ENCODE assay signal across 28 mouse cellular contexts in genomic region chr3:123070996-123071395, GRCm38 (mm10). TPM values are rescaled to one million over a fixed set of nuclear protein-coding genes. Genes with fewer than 3 reads are reported as not detected.
A peak's percentile ranks its signal among the peaks of the same experiment; 100 is the strongest.
DNase-seq lines count a peak whose midpoint lies in the region; ATAC-seq and TF ChIP-seq lines count a peak whose summit lies in the region.
"Had no signal": no experiment of that assay in that cellular context is flagged by ENCODE, and none has a peak within 500 bp of the region (broad histone marks: within the 10 kb centered on the region; RNA-seq: fewer than 3 reads in every experiment).

No protein-coding gene starts in this region.

- DNase-seq in intestine, embryonic 14.5 days (ENCODE audit: low spot score): peak; percentile 50
- peak; percentile 18 for DNase-seq in heart, postnatal 25 days (ENCODE audit: low spot score)
- DNase-seq in spleen, postnatal 36 days (ENCODE audit: low spot score in 2 of 2): no peak
- no peak for DNase-seq in embryo, embryonic 11 days
- no peak for DNase-seq in layer of hippocampus, adult 18-20 months (ENCODE audit: low spot score in 2 of 2)
- no peak for DNase-seq in frontal cortex, postnatal 36 days (ENCODE audit: low spot score in 2 of 2)
- DNase-seq: adrenal gland, adult 8-10 months; cerebellum, postnatal 25 days; forebrain, postnatal 0 days; gastrocnemius, postnatal 10 days; kidney, adult 2 months; kidney, postnatal 10 days; layer of hippocampus, postnatal 36 days; thymus, adult 18-20 months; thymus, postnatal 4 days had no signal

- H3K27me3 ChIP-seq in intestine, embryonic 14.5 days (replicated peaks; ENCODE audit: control insufficient read depth, insufficient read depth, low read length): no peaks in the 10 kb centered on the region
- no peaks in the 10 kb centered on the region for H3K27me3 ChIP-seq in intestine, postnatal 0 days (replicated peaks; ENCODE audit: control insufficient read depth, insufficient read depth, low read length)
- H3K27me3 ChIP-seq in heart, embryonic 12.5 days (replicated peaks): no peaks in the 10 kb centered on the region
- H3K27me3 ChIP-seq: CH12.LX; limb, embryonic 13.5 days had no signal

- no peaks in the 10 kb centered on the region for H3K9me3 ChIP-seq in intestine, embryonic 14.5 days (ENCODE audit: control insufficient read depth, low read length)
- H3K9me3 ChIP-seq in intestine, postnatal 0 days (ENCODE audit: control insufficient read depth): no peaks in the 10 kb centered on the region
- H3K9me3 ChIP-seq in heart, embryonic 12.5 days (replicated peaks): no peaks in the 10 kb centered on the region; the same call in 1 of the 2 replicates
- H3K9me3 ChIP-seq: forebrain, embryonic 10.5 days; limb, embryonic 13.5 days had no signal

- no peak for ATAC-seq in intestine, embryonic 14.5 days (replicated peaks; ENCODE audit: low FRiP score, low TSS enrichment, low read depth)
- ATAC-seq in intestine, postnatal 0 days: no peak
- peak; percentile 20; the same call in 1 of the 2 replicates for ATAC-seq in heart, embryonic 12.5 days (ENCODE audit: insufficient number of reproducible peaks, low FRiP score)
- ATAC-seq: forebrain, postnatal 0 days; hindbrain, embryonic 16.5 days had no signal

- no peak overlapping the region for H3K27ac ChIP-seq in intestine, embryonic 14.5 days (ENCODE audit: low read depth)
- no peak overlapping the region for H3K27ac ChIP-seq in intestine, postnatal 0 days (ENCODE audit: low read depth, low read length)
- peak overlapping the region; percentile 20 for H3K27ac ChIP-seq in heart, embryonic 12.5 days (ENCODE audit: poor library complexity, severe bottlenecking)
- H3K27ac ChIP-seq: forebrain, embryonic 10.5 days; layer of hippocampus, adult 2 months; limb, embryonic 13.5 days; liver, embryonic 14.5 days; macrophage had no signal

- intact Hi-C loops in heart, postnatal 25 days (cut with DNase I): loop anchor here (5.0 kb wide), 1 partner anchor 39 kb away; no protein-coding TSS in a partner anchor

- H3K4me1 ChIP-seq in intestine, embryonic 14.5 days (replicated peaks; ENCODE audit: control insufficient read depth, insufficient read depth, low read length): peaks cover 6% of the 10 kb centered on the region; the same call in 1 of the 2 replicates
- 0 out of 2 replicates have a peak, but pooled peaks cover 4% of the 10 kb centered on the region for H3K4me1 ChIP-seq in intestine, postnatal 0 days (replicated peaks; ENCODE audit: control insufficient read depth, insufficient read depth, low read length)
- peaks cover 49% of the 10 kb centered on the region for H3K4me1 ChIP-seq in heart, embryonic 12.5 days (replicated peaks)

- H3K36me3 ChIP-seq in intestine, embryonic 14.5 days (ENCODE audit: control insufficient read depth, insufficient read depth, low read length): no peaks in the 10 kb centered on the region
- H3K36me3 ChIP-seq in intestine, postnatal 0 days (ENCODE audit: control insufficient read depth, insufficient read depth): no peaks in the 10 kb centered on the region; the same call in 1 of the 2 replicates
- H3K36me3 ChIP-seq in heart, embryonic 12.5 days: no peaks in the 10 kb centered on the region
- H3K36me3 ChIP-seq: forebrain, embryonic 10.5 days; limb, embryonic 13.5 days had no signal

- WGBS in intestine, embryonic 14.5 days: 96% methylated on average over 1 of the region's 1 CpGs
- 86% methylated on average over 1 of the region's 1 CpGs for WGBS in intestine, postnatal 0 days
- WGBS in heart, embryonic 12.5 days: 74% methylated on average over 1 of the region's 1 CpGs

- H3K9ac ChIP-seq in intestine, embryonic 14.5 days (ENCODE audit: low read length): no peak overlapping the region
- no peak overlapping the region for H3K9ac ChIP-seq in intestine, postnatal 0 days (ENCODE audit: low read depth, low read length)
- H3K9ac ChIP-seq in heart, embryonic 12.5 days: no peak overlapping the region
- H3K9ac ChIP-seq: forebrain, postnatal 0 days; limb, embryonic 13.5 days; liver, embryonic 14.5 days had no signal

- TF ChIP-seq CTCF in intestine, postnatal 0 days (IDR thresholded peaks at IDR 0.05; ENCODE audit: low read depth): no peak

- no peak overlapping the region for H3K4me2 ChIP-seq in intestine, embryonic 14.5 days (ENCODE audit: low read length)
- H3K4me2 ChIP-seq in intestine, postnatal 0 days (replicated peaks; ENCODE audit: low read depth): no peak overlapping the region
- H3K4me2 ChIP-seq in heart, embryonic 12.5 days: no peak overlapping the region
- H3K4me2 ChIP-seq: limb, embryonic 13.5 days; midbrain, embryonic 11.5 days had no signal

- no peak overlapping the region for H3K4me3 ChIP-seq in intestine, embryonic 14.5 days (ENCODE audit: low read depth, low read length)
- no peak overlapping the region for H3K4me3 ChIP-seq in intestine, postnatal 0 days (ENCODE audit: low read depth, low read length)
- H3K4me3 ChIP-seq in heart, embryonic 12.5 days: no peak overlapping the region
- H3K4me3 ChIP-seq: forebrain, embryonic 10.5 days; layer of hippocampus, adult 2 months; limb, embryonic 13.5 days had no signal

RNA-seq across cellular contexts. Expression of gene Myoz2, which starts 36.2 kb away (rescaled TPM):
- not detected in 2 replicates for polyA plus RNA-seq in intestine, embryonic 14.5 days (2014; fragmentation: Nextera tagmentation; extraction: Ambion mirVana)
- polyA plus RNA-seq in intestine, postnatal 0 days (2015; fragmentation: Nextera tagmentation; extraction: Ambion mirVana): 0.09 TPM in 1 of 2 replicates, not detected in the other
- polyA plus RNA-seq in heart, embryonic 12.5 days (2016; fragmentation: Nextera tagmentation; extraction: Ambion mirVana): 154 and 163 TPM in 2 replicates
- total RNA-seq in heart, postnatal 25 days (2021): 1,000 to 10,000 TPM; 2,092 to 2,205 TPM
- under 1 TPM; 0.45 to 0.94 TPM for total RNA-seq in layer of hippocampus, adult 18-20 months (2021)
- total RNA-seq: CH12.LX; hematopoietic stem cell, adult 5-6 weeks; left cerebral cortex, postnatal 14 days had no signal
- polyA plus RNA-seq: forebrain, embryonic 10.5 days; forebrain, postnatal 0 days; liver, embryonic 14.5 days; macrophage; midbrain, embryonic 11.5 days; small intestine, adult 2 months had no signal

Comparison
In these comparisons a context has a peak if more than half of its experiments do, and no peak if none do; other contexts are left out.
1. DNase-seq: peak in intestine, embryonic 14.5 days (single experiment) and heart, postnatal 25 days (single experiment); none in spleen, postnatal 36 days (0 of 2), embryo, embryonic 11 days (single experiment), layer of hippocampus, adult 18-20 months (0 of 2) and frontal cortex, postnatal 36 days (0 of 2).
2. RNA of gene Myoz2, which starts 36.2 kb away (polyA plus RNA-seq): 154 to 163 TPM in heart, embryonic 12.5 days; 0.09 TPM in intestine, postnatal 0 days and not detected in intestine, embryonic 14.5 days; every median in the first group is over 100 times any median in the second.